Mouse (Mus musculus) liver, adult 2 months (tissue): ENCODE data around the gene Syt16.

Experiments
- CTCF ChIP-seq: fragments of 200-500 bp; IDR thresholded peaks from 2 replicates; pipeline ENCODE4 v1.5.1; 2011; ENCODE audit warnings: low read depth, low read length, control low read depth
- POLR2A ChIP-seq: fragments of 200-500 bp; IDR thresholded peaks from 2 replicates; pipeline ENCODE4 v1.6.1; 2011; ENCODE audit warnings: low read length, control low read depth; ENCODE audit not compliant: insufficient read depth; ENCODE audit errors: extremely low read depth

DNA sequence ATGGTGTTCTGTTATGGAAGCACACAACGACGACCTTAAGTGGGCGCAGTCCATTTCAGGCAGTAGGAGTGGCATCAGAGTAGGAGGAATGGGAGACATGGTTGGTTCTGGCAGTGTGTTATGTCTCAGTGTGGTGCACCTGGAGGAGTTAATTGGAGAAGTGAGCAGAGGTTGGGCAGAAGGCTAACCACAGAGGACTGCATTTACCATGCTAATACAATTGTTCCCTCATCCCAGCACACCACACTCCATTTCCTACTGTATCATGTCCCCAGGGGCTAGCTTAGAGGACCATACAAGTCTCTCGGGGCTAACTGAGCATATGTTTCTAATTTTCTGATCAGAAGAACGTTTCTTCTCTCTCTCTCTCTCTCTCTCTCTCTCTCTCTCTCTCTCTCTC is 18.0 kb downstream of the Syt16 start:
- TF ChIP-seq POLR2A (no peak), CTCF (no peak)
